Mouse (Mus musculus) WW6 (cell line): Measurements from ENCODE around the gene Dcdc2a.
A peak's percentile ranks its signal among the peaks of the same experiment; 100 is the strongest.

Experiments
- DNase-seq: peaks from one replicate; pipeline ENCODE4 v3.0.0-alpha.2; 2013; ENCODE audit warnings: low read depth, low spot score

The Dcdc2a gene

DNA sequence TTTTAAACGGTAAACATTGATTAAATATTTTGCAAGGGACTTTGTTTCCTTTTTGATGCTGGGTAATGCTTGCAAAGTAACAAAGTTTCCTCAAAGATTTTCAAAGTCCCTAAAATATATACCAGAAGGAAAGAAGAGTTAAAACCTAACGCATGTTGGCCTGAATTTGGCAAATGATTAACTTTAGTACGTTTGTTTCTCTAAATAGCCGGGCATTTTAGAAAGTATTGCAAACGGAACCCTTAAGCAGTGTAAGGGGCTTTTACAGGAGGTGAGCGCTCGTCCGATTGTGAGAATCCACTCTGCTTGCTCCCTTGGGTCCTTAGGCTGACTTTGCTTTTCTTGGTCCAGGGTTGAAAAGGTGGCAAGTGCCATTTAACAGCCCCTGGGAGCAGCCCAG is 41.5 kb downstream of the Dcdc2a start:
- DNase-seq, result no peak

DNA sequence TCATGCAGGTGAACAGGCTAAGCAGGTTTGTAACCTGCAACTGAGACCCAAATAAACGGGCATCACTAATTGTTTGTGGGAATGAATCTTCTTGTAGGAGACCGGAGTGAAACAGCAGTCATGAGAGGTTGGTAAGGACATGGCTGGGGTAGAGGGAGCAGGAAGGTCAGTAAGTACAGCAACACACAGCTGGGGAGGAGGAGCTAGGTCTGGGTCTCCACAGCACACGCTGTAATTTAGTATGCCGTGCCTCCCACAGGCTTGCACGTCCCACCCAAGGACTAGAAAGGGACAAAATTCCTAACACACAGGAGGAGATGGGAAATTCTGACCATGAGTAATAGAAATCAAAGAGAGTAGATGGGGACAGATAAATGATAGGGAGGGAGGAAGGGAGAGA is 42.8 kb downstream of the Dcdc2a start:
- no peak for DNase-seq

DNA sequence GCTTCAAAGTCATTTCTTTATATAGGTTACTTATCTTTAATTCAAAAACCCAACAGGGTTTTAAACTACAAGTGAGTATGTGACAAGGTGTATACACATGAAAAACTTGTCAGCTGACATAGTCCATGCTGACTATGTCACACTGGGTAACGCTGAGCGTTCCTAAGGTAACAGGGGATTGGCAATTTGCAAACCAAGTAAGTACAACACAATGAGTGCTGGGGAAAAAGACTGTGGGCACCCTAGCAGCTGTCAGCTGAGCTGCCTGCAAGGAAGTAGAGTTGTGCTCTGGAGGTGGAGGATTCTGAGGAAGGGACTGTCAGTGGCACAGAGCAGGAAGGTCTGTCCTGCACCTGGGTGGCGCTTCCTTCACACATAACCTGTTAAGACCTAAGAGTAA is 43.7 kb downstream of the Dcdc2a start:
- DNase-seq, result no peak

DNA sequence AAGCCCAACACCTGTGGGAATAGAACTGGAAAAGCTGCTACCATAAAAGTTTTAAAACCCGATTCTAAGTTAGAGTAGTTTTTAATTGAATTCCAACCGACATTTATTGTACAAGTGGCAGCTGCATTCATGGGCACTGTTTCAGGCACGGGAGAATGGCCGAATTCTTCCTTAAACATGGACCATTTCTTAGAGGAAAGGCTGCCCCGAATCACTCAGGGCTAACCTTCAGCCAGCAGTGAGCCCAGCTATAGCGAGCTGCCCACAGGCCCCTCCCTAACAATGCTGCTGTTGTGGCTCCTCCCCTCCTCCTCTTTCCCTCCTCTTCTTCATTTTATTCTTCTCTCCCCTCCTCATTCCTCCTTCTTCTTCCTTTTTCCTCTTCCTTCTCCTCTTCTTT is 44.8 kb downstream of the Dcdc2a start:
- DNase-seq, result no peak

DNA sequence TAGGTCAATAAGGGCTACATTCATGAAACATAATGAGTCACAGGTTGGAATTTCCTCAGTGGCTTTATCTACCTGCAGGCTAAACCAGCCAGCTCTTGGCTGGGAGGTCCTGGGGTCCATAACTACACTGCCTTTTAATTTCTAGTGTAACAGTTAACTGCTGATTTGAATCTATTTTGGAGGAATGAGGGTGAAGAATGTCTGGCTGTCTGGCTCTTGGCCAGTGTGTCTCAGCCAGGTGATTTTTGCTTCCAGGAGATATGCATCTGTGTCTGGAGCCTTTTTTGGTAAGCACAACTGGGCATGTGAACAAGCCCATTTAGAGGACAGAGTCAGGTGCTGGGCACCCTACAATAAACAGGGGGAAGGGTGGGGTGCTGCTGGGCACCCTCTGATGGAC is 49.9 kb downstream of the Dcdc2a start:
- no peak for DNase-seq

DNA sequence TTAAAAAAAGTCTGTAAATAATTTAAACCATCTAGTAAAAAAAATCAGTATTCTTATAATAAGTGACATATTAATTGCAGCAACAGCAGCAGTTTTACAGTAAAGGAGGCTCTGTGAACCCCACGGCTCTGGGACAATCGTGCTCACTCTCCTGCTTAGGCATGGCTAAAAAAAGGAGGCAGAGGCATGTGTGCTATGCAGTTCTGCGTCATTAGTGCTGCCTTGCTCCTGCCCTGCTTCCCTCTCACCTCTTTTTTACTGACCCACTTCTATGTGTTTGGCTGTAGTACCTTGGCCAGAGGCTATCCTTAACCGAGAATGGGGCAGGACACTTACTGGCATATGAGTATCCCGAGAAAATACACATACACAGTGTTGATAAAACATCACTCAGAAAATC is 50.9 kb downstream of the Dcdc2a start:
- no peak for DNase-seq

DNA sequence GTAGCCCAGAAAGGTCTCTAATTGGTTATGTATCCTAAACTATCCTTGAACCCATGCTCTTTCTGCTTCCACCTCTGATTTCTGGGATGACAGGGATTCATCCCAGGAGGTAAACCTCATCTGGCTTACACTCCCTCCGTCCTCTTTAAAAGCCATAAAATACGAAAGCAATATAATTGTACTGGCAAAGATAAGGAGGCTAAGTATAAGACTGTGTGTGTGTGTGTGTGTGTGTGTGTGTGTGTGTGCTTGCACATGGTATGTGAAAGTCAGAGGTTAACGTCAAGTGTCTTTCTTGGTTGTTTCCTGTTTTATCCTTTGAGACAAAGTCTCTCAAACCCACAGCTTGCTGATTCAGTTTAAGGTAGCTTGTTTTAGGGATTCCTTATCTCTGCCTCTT is 52.5 kb downstream of the Dcdc2a start:
- no peak for DNase-seq

DNA sequence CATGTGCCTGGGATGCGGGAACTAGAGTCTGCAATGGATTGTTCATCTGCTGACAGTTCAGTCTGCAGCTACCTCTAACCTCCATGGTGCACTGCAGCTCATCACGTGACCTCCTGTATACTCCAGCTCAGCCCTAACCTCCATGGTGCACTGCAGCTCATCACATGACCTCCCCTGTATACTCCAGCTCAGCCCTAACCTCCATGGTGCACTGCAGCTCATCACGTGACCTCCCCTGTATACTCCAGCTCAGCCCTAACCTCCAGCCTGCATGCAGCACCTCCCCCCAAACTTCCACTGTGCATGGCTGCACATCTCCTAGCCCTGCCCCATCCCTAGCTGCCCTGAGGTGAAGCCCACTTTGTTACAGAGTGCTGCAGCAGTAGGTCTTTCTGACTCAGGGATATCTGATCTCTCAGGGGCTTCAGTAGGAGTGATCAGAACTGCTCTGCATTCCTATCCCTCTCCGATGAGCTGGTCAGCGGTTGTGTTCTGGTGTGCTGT is 54.8 kb downstream of the Dcdc2a start:
- no peak for DNase-seq

DNA sequence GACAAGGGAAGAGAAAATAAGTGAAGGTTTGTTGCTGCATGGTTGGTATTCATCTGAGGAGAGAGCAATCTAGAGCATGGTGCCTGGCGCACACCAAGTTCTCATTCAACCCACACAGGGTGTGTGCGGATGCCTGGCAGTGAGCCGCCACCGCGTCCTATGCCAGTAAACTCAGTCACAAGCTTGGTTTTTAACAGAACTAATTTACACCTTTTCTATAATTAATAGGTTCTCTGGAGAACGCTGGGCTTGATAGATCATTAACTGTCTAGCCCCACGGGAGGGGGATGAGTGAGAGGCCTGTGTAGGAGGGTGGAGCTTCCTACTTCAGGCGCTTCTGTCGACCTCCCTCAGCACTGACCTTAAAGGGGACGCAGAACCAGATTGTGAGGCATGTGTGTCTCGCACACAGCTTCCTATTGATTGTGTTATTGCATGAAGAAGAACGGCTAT is 59.7 kb downstream of the Dcdc2a start:
- no peak for DNase-seq

DNA sequence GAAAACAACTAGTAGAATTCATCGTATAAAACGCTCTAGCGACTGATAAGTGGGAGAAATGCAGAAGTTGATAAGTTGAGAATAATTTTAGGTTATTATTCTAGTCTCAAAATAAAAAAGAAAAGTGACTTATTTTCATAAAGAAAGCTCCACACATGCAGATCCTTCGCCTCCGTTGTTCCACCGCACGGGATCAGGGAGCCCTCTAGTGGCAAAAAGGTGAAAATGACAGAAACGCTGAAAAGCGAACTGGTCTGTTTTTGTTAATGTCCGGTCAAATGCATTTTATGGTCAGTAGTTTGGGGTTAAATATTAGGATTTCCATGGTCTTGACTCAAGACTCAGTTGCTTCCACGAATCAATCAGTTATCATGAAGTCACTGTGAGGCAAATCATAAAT is 60.2 kb downstream of the Dcdc2a start:
- DNase-seq, result no peak

DNA sequence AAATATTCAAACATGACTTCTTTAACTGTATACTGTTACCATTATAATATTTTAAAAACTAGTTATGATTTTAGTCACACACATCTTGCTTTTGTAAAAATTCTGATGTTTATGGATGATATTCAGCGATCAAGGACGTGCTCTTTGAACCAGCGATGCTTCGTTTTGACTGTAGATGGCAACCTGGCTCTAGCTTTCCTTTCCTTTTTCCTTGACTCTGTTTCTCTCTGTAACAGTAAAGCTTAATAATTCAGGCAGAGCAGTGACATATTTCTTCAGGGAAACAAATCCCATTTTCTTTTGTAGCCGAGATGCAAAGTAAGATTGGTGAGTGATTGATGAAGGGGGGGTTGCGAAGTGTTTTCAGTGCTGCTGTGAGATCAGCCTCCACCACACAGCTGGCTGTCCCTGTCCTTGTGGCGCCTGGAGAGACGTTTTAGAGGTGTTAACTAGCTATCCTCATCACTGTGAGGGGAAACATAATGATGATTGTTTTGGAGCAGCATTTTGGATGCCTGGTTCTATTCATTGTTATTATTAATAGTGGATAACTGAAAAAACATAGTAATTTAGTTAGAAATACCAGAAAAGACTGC is 67.0 kb downstream of the Dcdc2a start:
- DNase-seq, result no peak

DNA sequence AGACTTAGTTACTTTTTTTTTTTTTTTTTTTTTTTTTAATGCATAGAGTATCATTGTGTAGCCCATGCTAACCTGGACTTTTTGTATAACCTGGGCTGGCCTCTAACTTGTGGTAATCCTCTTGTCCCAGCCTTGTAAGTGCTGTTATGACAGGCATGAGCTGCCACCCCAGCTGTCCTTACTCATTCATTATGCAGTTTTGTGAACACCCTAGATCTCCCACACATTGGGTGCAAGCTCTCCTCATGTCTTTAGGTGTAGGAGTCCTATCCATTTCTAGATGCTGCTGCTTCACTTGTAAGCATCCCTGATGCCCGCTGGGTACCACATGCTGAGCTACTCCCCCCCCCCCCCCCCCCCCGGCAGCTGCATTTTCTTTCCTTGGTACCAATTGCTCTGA is 71.4 kb downstream of the Dcdc2a start:
- no peak for DNase-seq

DNA sequence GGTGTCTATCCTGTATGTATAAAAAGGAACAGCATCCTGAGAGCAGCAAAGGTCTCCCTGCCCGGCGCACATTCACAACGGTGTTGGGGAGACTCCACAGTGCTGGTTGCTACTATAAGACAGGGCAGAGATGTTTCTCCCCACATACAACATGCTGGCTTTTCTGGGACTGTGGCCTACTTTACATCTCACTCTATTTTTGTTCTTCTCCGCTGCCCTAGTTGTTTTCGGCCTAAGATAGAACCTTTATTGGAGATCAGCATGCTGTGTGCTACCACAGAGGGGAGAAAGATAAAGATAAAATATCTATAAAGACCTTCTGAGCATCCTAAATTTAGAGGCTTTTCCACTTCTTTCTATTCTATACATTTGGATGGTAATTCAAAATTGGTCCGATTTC is 72.0 kb downstream of the Dcdc2a start:
- no peak for DNase-seq

DNA sequence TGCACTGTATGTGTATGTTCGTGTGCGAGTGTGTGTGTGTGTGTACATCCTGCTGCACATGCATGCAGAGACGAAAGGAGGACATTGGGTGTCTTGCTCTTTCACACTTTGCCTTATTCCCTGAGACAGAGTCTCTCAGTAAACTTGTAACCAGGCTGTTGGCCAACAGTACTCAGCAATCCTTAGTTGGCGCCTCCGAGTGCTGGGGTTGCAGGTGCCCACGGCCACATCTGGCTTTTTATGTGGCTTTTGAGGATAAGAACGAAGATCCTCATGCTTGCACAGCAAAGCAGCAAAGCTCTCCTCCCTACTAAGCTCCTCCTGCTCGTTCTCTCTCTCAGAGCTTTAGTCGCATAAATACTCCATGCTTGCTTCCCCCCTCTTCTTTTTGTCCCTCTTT is 73.0 kb downstream of the Dcdc2a start:
- no peak for DNase-seq

DNA sequence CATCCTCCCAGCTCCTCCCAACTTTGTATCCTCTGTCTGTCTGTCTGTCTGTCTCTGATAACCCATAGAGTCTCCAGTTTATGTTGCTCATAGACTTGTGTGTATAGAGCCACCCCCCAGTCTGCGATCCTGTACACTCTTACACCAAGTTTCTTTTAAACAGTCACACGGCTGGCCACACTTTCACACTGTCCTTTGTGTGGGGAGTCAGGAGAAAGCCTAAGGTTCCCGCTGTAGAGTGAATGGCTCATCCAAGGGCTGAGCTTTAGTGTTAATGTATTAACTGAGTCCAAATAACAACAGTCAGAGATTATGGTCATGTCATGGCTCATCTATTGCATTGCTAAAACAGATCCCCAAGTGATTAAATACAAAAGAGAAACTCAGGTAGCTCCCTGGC is 87.3 kb downstream of the Dcdc2a start:
- DNase-seq, result no peak

DNA sequence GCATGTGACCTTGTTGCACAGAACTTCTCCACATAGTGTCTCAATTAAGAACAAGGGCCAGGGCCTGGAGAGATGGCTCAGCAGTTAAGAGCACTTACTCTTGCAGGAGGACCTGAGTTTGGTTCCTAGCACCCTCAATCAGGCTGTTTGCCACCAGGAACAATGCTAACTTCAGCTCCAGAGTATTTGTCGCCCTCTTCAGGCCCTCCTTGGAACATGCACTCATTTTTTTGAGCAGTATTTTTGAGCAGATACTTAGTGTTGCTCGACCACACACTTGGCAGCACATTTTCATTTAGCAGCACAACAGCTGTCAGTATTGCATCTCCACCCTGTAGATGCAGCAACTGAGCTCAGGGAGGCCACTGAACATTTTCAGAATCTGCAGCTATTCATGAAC is 88.3 kb downstream of the Dcdc2a start:
- no peak for DNase-seq

DNA sequence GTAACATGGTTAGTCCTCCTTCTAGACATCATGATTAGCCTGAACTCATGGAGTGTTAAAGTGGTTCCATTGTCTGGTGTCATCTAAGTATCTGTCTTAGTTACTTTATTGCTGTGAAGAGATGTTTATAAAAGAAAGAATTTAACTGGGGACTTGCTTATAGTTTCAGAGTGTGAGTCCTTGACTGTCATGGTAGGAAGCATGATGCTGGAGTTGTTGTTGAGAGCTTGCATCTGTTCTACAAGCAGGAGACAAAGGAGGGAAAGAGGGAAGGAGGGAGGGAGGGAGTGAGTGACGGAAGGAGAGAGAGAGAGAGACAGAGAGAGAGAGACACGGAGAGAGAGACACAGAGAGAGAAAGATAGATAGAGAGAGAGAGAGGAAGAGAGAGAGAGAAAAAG is 90.4 kb downstream of the Dcdc2a start:
- DNase-seq, result no peak

DNA sequence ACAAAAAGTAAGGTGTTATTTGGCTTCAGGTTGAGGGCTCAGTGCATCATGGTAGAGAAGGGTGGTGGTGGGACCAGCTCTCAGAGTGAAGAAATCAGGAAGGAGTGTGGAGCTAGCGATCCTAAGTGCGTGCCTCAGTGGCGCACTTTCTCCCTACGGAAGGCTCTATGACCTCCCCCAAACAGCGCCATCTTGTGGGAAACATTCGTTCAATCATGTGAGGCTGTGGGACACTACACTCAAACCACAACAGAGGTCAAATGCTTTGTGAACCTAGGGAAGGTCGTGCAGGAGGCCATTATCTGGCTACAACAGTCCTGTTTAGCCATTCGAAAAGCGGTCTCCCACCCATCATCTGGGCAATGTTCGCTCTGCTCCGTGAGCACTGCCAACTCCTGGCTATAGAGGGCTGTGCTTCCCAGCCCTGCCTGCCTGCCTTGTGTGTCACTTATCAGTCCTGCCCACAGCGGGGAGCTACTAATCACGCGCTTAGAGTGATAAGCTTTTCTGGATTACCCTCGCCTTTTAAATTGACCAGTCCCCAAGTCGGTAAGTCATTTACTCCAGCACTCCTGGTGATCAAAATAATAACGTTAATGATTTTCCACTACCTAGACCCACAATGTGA is 94.5 kb downstream of the Dcdc2a start:
- DNase-seq, result peak; percentile 14

DNA sequence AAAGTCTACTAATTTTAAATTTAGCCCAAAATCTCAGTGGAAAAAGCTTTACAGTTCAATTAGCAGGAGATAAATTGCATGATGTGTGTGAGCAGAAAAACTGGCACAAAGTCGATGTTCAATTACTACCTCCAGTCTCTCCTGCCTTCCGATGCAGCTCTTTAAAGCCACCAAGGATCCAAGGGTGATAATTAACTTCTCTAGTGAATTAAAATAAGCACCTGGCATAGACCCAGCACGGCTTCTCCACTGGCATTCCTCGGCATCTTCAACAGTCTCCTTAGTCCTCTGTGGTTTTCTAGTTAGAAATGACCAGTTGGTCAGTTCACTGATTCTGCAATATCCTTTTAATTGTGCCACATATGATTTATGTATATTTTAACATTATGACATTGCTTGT is 95.1 kb downstream of the Dcdc2a start:
- no peak for DNase-seq

DNA sequence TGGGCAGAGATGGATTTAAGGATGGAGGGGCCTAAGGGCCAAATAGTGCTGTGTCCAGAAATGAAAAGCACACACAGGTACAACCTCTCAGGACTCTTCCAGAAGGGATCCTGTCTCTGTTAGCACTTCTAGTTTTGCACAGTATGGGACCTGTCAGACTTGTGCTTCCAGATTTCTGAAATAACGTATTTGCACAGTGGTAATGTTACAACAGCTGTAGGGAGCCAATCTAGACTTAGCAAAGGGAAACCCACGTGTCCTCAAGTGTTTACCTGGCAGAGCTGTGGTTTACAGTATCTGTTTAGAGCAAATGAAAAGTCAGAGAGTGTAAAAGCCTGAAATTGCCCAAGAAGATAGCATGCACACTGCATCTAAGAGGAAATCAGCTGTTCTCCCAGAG is 104.1 kb downstream of the Dcdc2a start:
- DNase-seq, result no peak

DNA sequence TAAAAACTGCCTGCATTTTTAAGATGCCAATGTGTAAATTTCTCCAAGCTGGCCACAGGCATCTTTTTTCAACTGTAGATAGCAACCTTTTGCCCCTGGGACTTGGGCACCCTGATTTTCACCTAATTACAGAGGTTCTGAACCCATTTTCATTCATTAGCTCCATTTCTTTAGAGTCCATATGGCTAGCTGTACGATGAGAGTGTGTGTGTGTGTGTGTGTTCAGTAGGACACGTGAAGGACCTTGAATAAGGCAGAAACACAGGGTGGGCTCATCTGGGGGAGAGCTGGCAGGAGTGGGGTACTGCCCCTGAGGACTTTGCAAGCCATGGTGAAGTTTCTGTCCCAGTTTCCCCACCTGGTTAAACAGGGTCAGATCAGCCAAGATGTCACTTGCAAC is 105.0 kb downstream of the Dcdc2a start:
- DNase-seq, result no peak

DNA sequence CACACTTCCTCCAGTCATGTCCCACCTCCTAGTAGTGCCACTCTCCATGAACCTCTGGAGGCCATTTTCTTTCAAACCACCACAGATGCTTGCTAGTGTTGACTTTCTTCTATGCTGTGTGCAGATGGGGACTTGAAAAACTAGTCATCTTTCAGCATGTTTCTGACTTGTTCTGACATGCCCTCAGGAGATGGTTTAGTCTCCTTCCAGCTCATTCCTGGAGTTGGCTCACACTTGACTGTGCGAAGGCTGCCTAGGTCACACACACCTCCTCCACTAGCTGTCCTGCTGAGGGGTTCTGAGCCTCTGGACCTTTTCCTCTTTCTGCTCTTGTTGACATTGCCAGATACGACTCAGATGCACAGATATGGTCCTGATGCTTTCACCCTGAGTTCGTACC is 106.8 kb downstream of the Dcdc2a start:
- no peak for DNase-seq

DNA sequence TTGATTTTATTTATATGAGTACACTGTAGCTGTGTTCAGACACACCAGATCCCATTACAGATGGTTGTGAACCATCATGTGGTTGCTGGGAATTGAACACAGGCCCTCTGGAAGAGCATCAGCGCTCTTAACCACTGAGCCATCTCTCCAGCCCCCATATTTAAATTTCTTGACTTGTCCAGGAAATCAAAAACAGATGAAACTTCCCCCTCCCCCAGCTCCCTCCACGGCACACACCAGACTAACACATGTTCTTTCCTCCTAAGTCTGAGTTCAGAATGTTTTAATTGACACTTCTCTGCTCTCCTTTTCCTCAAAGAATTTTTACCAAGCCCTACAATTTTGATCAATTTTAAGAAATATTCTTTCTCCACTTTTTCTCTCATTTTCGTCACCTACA is 113.1 kb downstream of the Dcdc2a start:
- DNase-seq, result no peak

DNA sequence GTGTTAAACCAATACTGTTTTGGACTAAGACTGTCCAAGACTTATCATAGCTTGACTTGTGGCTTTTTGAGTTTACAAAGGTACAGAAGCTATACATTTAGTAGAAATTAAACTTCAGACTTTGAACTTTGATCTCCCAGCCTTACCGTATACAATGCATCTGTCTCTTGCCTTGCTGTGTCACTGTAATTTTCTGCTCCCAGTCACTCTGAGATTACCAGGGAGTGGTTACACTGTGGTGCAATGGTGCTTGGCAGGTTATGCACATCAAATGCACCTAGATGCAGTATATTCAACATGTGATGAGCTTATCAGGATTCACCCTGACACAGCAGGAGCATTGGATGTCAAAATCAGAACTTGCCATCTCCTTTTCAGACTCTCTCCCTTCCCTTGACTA is 122.0 kb downstream of the Dcdc2a start:
- DNase-seq, result no peak
